Mouse (Mus musculus): ENCODE data around the gene Cacna1d. TPM values are rescaled to one million over a fixed set of nuclear protein-coding genes. Genes with fewer than 3 reads are reported as not detected.

Gene Cacna1d
- polyA plus RNA-seq, 1 experiment from 2014 or later = 7.0 TPM

GRCm38 (mm10) chr14:30079729-30080128, 411.5 kb downstream of the Cacna1d start:
- Histone ChIP-seq H3K27me3 (no peaks in the 10 kb centered on the region), H3K27ac (replicated peaks) (no peak overlapping the region), H3K36me3 (peaks cover 9% of the 10 kb centered on the region; the same call in 1 of the 2 replicates), H3K4me2 (no peak overlapping the region), H3K4me3 (no peak overlapping the region), H3K4me1 (replicated peaks) (no peaks in the 10 kb centered on the region), H3K9ac (no peak overlapping the region), H3K9me3 (no peaks in the 10 kb centered on the region)
- WGBS = 84% methylated on average over 4 of the region's 4 CpGs
- no peak for ATAC-seq (ENCODE audit: low read depth)

GRCm38 (mm10) chr14:30078115-30078808, 413.0 kb downstream of the Cacna1d start:
- Histone ChIP-seq H3K9me3 (no peaks in the 10 kb centered on the region), H3K4me1 (replicated peaks) (no peaks in the 10 kb centered on the region), H3K27me3 (no peaks in the 10 kb centered on the region), H3K27ac (replicated peaks) (no peak overlapping the region), H3K36me3 (peaks cover 24% of the 10 kb centered on the region), H3K9ac (no peak overlapping the region), H3K4me3 (no peak overlapping the region), H3K4me2 (no peak overlapping the region)
- no peak for ATAC-seq (ENCODE audit: low read depth)
- whole genome bisulfite sequencing = 78% methylated on average over 15 of the region's 15 CpGs

DNA sequence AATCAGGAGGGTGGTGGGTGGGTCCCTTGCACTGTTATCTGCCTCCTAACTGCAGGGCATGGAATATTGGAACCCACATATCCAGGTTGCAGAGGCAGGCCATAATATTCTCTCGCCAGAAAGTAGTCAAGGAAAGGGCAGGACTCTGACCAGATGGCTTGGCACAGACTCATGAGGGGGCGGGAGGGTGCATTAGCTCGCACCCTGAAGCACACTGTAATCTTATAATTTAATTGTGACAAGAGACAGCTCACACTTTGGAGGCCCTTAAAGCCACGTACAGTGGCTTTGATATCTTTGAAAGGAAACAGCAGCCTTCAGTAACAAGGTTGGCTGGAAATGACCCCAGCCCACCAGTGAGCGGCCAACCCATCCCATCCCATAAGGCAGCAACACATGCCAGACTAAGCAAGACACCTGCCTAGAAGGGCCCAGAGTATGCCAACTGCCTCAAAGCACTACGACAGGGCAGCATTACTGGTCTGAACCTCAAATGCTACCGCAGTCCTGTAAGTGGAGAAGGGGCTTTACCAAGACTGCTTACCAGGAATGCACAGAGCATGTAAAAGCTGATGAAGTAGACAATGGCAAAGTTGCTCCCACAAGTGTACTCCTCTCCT, 415.9 kb downstream of the Cacna1d start:
- H3K36me3 ChIP-seq = peaks cover 33% of the 10 kb centered on the region
- no peak for ATAC-seq (ENCODE audit: low read depth)
- 86% methylated on average over 7 of the region's 7 CpGs for WGBS

GRCm38 (mm10) chr14:30068566-30068965, 422.7 kb downstream of the Cacna1d start:
- ATAC-seq (ENCODE audit: low read depth) = no peak
- H3K27ac ChIP-seq (replicated peaks) = no peak overlapping the region

More for the DNA sequence above, 415.9 kb downstream of the Cacna1d start:
- no peak overlapping the region for H3K27ac ChIP-seq (replicated peaks)
- H3K9ac ChIP-seq = no peak overlapping the region
- no peak overlapping the region for H3K4me2 ChIP-seq
- H3K9me3 ChIP-seq = no peaks in the 10 kb centered on the region
- no peak overlapping the region for H3K4me3 ChIP-seq
- H3K4me1 ChIP-seq (replicated peaks) = no peaks in the 10 kb centered on the region
- no peaks in the 10 kb centered on the region for H3K27me3 ChIP-seq

GRCm38 (mm10) chr14:30066752-30067151, 424.5 kb downstream of the Cacna1d start:
- Histone ChIP-seq H3K4me3 (no peak overlapping the region), H3K27ac (replicated peaks) (no peak overlapping the region), H3K36me3 (peaks cover 10% of the 10 kb centered on the region; the same call in 1 of the 2 replicates), H3K27me3 (no peaks in the 10 kb centered on the region), H3K4me2 (no peak overlapping the region), H3K4me1 (replicated peaks) (no peaks in the 10 kb centered on the region), H3K9me3 (no peaks in the 10 kb centered on the region), H3K9ac (no peak overlapping the region)
- 73% methylated on average over 12 of the region's 12 CpGs for WGBS
- no peak for ATAC-seq (ENCODE audit: low read depth)

More at GRCm38 (mm10) chr14:30068566-30068965, 422.7 kb downstream of the Cacna1d start:
- Histone ChIP-seq H3K27me3 (no peaks in the 10 kb centered on the region), H3K36me3 (peaks cover 19% of the 10 kb centered on the region; the same call in 1 of the 2 replicates), H3K9ac (no peak overlapping the region), H3K4me3 (no peak overlapping the region), H3K9me3 (no peaks in the 10 kb centered on the region), H3K4me1 (replicated peaks) (no peaks in the 10 kb centered on the region), H3K4me2 (no peak overlapping the region)
- WGBS = 61% methylated on average over 3 of the region's 3 CpGs

DNA sequence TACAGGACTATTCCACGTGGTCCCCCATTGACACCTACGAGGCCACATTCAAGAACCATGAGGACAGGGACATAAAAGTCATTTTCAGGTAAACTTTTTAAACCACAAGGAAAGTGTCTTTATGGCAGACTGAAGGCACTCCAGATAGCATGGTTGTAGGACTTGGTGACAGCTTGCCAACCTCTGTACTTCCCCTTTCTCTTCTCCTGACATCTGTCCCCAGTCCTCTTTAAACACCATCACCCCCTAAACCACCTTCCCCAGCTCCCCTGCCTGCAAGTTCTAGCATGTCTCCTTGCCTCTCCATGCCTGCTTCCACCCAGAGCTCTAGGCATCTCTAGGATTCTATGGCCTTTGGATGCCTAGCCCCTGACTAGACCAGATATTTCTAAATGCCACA, 426.4 kb downstream of the Cacna1d start:
- no peaks in the 10 kb centered on the region for H3K36me3 ChIP-seq
- ATAC-seq (ENCODE audit: low read depth) = no peak
- H3K4me2 ChIP-seq = no peak overlapping the region
- no peak overlapping the region for H3K9ac ChIP-seq
- no peaks in the 10 kb centered on the region for H3K4me1 ChIP-seq (replicated peaks)
- H3K9me3 ChIP-seq = no peaks in the 10 kb centered on the region
- H3K27ac ChIP-seq (replicated peaks) = no peak overlapping the region
- WGBS = 84% methylated on average over 2 of the region's 2 CpGs
- no peaks in the 10 kb centered on the region for H3K27me3 ChIP-seq
- no peak overlapping the region for H3K4me3 ChIP-seq

GRCm38 (mm10) chr14:30056031-30056766, 435.1 kb downstream of the Cacna1d start:
- H3K27me3 ChIP-seq = no peaks in the 10 kb centered on the region
- H3K9me3 ChIP-seq = no peaks in the 10 kb centered on the region
- peaks cover 11% of the 10 kb centered on the region for H3K4me1 ChIP-seq (replicated peaks)
- no peak overlapping the region for H3K4me3 ChIP-seq
- no peak overlapping the region for H3K9ac ChIP-seq
- peak; percentile 91 for ATAC-seq (ENCODE audit: low read depth)
- 0 out of 2 replicates have a peak, but pooled peaks cover 3% of the 10 kb centered on the region for H3K36me3 ChIP-seq
- 42% methylated on average over 13 of the region's 13 CpGs for WGBS
- no peak overlapping the region for H3K4me2 ChIP-seq
- peak overlapping the region; percentile 62 for H3K27ac ChIP-seq (replicated peaks)

- Histone ChIP-seq H3K27ac (replicated peaks) (no peak overlapping the region), H3K9ac (no peak overlapping the region), H3K4me1 (replicated peaks) (peaks cover 11% of the 10 kb centered on the region), H3K9me3 (no peaks in the 10 kb centered on the region), H3K36me3 (0 out of 2 replicates have a peak, but pooled peaks cover 3% of the 10 kb centered on the region), H3K4me3 (no peak overlapping the region), H3K27me3 (no peaks in the 10 kb centered on the region), H3K4me2 (no peak overlapping the region)
- no peak for ATAC-seq (ENCODE audit: low read depth)
- WGBS = 83% methylated on average over 7 of the region's 7 CpGs
Observed at GRCm38 (mm10) chr14:30054922-30055321, 436.3 kb downstream of the Cacna1d start.

- H3K4me2 ChIP-seq = no peak overlapping the region
- H3K4me3 ChIP-seq = no peak overlapping the region
- H3K27ac ChIP-seq (replicated peaks) = no peak overlapping the region
- H3K9ac ChIP-seq = no peak overlapping the region
- no peak for ATAC-seq (ENCODE audit: low read depth)
- no peaks in the 10 kb centered on the region for H3K4me1 ChIP-seq (replicated peaks)
- H3K9me3 ChIP-seq = no peaks in the 10 kb centered on the region
- H3K36me3 ChIP-seq = peaks cover 8% of the 10 kb centered on the region; the same call in 1 of the 2 replicates
- WGBS = 89% methylated on average over 8 of the region's 8 CpGs
- H3K27me3 ChIP-seq = no peaks in the 10 kb centered on the region
Observed at GRCm38 (mm10) chr14:30050280-30050679, 441.0 kb downstream of the Cacna1d start.

- Histone ChIP-seq H3K4me2 (no peak overlapping the region), H3K36me3 (peaks cover 8% of the 10 kb centered on the region; the same call in 1 of the 2 replicates), H3K4me1 (replicated peaks) (no peaks in the 10 kb centered on the region), H3K9ac (no peak overlapping the region), H3K9me3 (no peaks in the 10 kb centered on the region), H3K27ac (replicated peaks) (no peak overlapping the region), H3K4me3 (no peak overlapping the region), H3K27me3 (no peaks in the 10 kb centered on the region)
- ATAC-seq (ENCODE audit: low read depth) = no peak
- 91% methylated on average over 3 of the region's 3 CpGs for WGBS
Observed at GRCm38 (mm10) chr14:30048049-30048448, 443.2 kb downstream of the Cacna1d start.

GRCm38 (mm10) chr14:30046976-30047375, 444.3 kb downstream of the Cacna1d start:
- Histone ChIP-seq H3K27ac (replicated peaks) (no peak overlapping the region), H3K4me3 (no peak overlapping the region), H3K36me3 (peaks cover 17% of the 10 kb centered on the region), H3K4me2 (no peak overlapping the region), H3K9me3 (no peaks in the 10 kb centered on the region), H3K9ac (no peak overlapping the region), H3K27me3 (no peaks in the 10 kb centered on the region), H3K4me1 (replicated peaks) (no peaks in the 10 kb centered on the region)
- ATAC-seq (ENCODE audit: low read depth) = no peak
- 89% methylated on average over 4 of the region's 4 CpGs for WGBS

DNA sequence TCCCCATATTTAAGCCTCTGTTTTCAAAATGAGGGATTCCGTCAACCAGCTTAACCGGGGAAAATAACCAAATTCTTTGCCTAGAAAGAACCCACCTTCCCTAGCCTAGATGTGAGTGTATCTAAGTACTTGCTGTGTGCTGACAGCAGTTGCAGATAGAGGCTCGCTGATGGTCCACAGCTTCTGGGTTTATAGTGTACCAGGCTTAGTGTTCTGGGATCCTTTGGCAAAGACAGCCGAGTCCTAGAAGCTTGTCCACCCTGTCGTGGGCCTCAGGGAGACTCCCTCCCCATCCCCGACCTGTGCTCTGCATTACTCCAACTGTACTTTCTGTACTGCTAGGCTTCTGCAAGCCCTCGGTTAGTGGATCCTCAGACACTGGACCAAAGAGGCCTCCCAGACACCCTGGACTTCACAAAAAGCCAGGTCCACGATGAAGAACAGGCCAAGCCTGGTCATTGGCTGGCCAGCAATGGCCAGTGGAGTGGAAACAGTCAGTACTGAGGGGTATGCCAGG, 445.5 kb downstream of the Cacna1d start:
- Histone ChIP-seq H3K4me2 (no peak overlapping the region), H3K9ac (no peak overlapping the region), H3K4me1 (replicated peaks) (no peaks in the 10 kb centered on the region), H3K27ac (replicated peaks) (no peak overlapping the region), H3K27me3 (no peaks in the 10 kb centered on the region), H3K9me3 (no peaks in the 10 kb centered on the region), H3K4me3 (no peak overlapping the region), H3K36me3 (peaks cover 19% of the 10 kb centered on the region)
- WGBS = 86% methylated on average over 8 of the region's 8 CpGs
- ATAC-seq (ENCODE audit: low read depth) = no peak
